Mouse (Mus musculus) liver, embryonic 14.5 days (tissue): Measurements from ENCODE around the gene Tspan13.

Experiments used
- CTCF ChIP-seq: IDR thresholded peaks from 2 replicates; pipeline ENCODE4 v1.5.1; 2016; ENCODE audit warnings: antibody characterized with exemption, low read depth, control low read depth
- EP300 ChIP-seq: IDR thresholded peaks from 2 replicates; pipeline ENCODE4 v1.6.1; 2016; ENCODE audit warnings: antibody characterized with exemption, low read depth

DNA sequence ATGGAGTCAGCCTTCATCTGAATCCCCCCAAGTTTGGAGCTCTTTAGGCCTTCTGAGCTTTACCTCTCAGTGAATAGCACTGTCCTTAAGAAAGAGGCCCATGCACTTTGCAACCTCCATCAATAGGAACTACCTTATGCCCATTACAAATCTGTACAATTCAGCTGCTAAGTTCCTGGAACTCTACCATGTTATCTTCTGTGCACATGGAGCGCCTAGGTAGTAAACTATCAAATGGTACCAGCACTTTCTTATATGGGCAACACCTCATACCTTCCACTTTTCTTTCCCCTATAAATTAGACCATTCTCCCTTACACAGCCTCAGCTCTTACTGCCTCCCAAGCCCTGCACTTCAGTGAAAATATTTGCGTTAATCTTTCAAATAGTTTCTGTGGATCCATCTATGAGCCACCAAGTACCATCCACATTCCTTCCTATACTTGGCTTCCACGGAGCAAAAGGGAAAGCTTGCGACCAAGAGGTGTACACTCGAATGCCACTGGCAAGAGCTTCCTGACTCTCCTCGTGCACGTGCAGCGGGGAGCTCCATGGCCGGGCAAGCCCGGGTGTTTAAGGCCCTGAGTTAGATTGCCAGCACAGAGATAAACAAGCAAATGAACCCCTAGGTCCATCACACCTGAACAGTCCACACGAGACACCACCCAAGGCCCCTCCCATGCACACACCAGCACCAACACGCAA is 11.5 kb downstream of the Tspan13 start:
- TF ChIP-seq CTCF, result no peak
- TF ChIP-seq EP300, result no peak
